9 mouse cellular contexts compared by ENCODE assay signal in the genomic region with DNA sequence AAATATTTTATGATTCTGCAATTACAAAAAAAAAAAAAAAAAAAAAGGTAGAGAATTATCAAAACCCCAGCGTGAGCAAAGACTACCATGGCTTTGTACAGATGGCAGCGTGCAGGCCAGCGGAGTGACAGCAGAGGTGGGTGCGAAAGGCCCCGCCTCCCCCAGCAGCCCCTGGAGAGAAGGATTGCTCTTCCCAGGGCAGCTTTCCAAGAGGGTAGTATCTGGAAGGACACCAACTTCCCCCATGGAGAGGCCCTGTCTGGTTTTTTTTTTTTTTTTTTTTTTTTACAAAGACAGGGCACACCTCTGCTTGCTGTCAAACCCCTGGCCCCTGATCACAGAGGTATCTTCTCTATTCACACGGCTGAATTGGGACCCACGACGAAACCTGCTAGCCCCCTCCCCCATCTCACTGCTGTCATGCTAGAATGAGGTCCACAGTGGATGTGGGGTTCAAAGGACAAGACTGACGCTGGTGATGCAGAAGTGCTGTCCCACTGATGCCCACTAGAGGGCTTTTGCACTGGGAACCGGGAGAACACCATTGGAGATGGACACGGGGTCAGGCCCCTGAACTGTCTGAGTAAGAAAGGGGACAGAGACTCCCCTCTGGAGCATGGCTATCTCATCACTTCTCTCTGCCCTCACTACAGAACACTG.
DNase-seq lines count a peak whose midpoint lies in the region; ATAC-seq and TF ChIP-seq lines count a peak whose summit lies in the region.
"Had no signal": no experiment of that assay in that cellular context is flagged by ENCODE, and none has a peak within 500 bp of the region (broad histone marks: within the 10 kb centered on the region; RNA-seq: fewer than 3 reads in every experiment).

No protein-coding gene starts in this region.

- H3K4me3 ChIP-seq in heart, embryonic 12.5 days = no peak overlapping the region
- H3K4me3 ChIP-seq in MEL (ENCODE audit: control insufficient read depth in 1 of 2, insufficient read depth in 1 of 2, low read depth in 2 of 2, low read length in 2 of 2) = no peak overlapping the region
- H3K4me3 ChIP-seq: limb, embryonic 12.5 days had no signal

- no peak for TF ChIP-seq EP300 in MEL (IDR thresholded peaks at IDR 0.05; ENCODE audit: low read depth in 1 of 2, low read length in 2 of 2)

- peak; percentile 70 to 87 for DNase-seq in heart, adult 18-20 months
- DNase-seq in MEL (ENCODE audit: low read depth, low spot score) = peak; percentile 12
- peak; percentile 91 to 92 for DNase-seq in cerebellum, postnatal 10 days
- peak; percentile 44 to 67 for DNase-seq in gastrocnemius, postnatal 4 days (ENCODE audit: low spot score in 2 of 2)
- peak; percentile 63 for DNase-seq in kidney, postnatal 14 days
- peak; percentile 39 to 68 for DNase-seq in lung, postnatal 4 days
- peak; percentile 13 to 57 for DNase-seq in spleen, postnatal 10 days (ENCODE audit: low spot score in 2 of 2)

- 42% methylated on average over 11 of the region's 11 CpGs for WGBS in heart, embryonic 12.5 days

- H3K27ac ChIP-seq in heart, embryonic 12.5 days (ENCODE audit: poor library complexity, severe bottlenecking) = no peak overlapping the region
- H3K27ac ChIP-seq in MEL (ENCODE audit: control insufficient read depth, low read depth, low read length) = no peak overlapping the region
- H3K27ac ChIP-seq: limb, embryonic 12.5 days had no signal

- peaks cover 17% of the 10 kb centered on the region; the same call in 1 of the 2 replicates for H3K27me3 ChIP-seq in heart, embryonic 12.5 days (replicated peaks)
- H3K27me3 ChIP-seq in MEL (ENCODE audit: control insufficient read depth in 1 of 2, insufficient read depth in 2 of 2, low read length in 2 of 2) = no peaks in the 10 kb centered on the region

- H3K79me2 ChIP-seq in MEL (ENCODE audit: control insufficient read depth, insufficient read depth, low read length, poor library complexity) = no peaks in the 10 kb centered on the region

- no peak for ATAC-seq in heart, embryonic 12.5 days (ENCODE audit: insufficient number of reproducible peaks, low FRiP score)

- H3K36me3 ChIP-seq in heart, embryonic 12.5 days = no peaks in the 10 kb centered on the region
- no peaks in the 10 kb centered on the region for H3K36me3 ChIP-seq in MEL (ENCODE audit: control insufficient read depth in 1 of 2, insufficient read depth in 2 of 2, low read length in 2 of 2)
- H3K36me3 ChIP-seq: limb, embryonic 12.5 days had no signal

- no peak overlapping the region for H3K9ac ChIP-seq in heart, embryonic 12.5 days
- H3K9ac ChIP-seq in MEL (ENCODE audit: control insufficient read depth, low read depth, low read length, poor library complexity, severe bottlenecking) = no peak overlapping the region
- H3K9ac ChIP-seq: limb, embryonic 12.5 days had no signal

- no peak for TF ChIP-seq POLR2A in MEL (IDR thresholded peaks at IDR 0.05; ENCODE audit: control insufficient read depth in 1 of 2, insufficient read depth in 1 of 2, low read depth in 1 of 2, low read length in 2 of 2, poor library complexity in 1 of 2)

- H3K4me2 ChIP-seq in heart, embryonic 12.5 days = no peak overlapping the region
- H3K4me2 ChIP-seq: limb, embryonic 12.5 days had no signal

- H3K4me1 ChIP-seq in heart, embryonic 12.5 days (replicated peaks) = 0 out of 2 replicates have a peak, but pooled peaks cover under 1% of the 10 kb centered on the region
- no peaks in the 10 kb centered on the region for H3K4me1 ChIP-seq in MEL (ENCODE audit: control insufficient read depth in 1 of 2, insufficient read depth in 2 of 2, low read length in 2 of 2)

- H3K9me3 ChIP-seq in heart, embryonic 12.5 days (replicated peaks) = no peaks in the 10 kb centered on the region
- H3K9me3 ChIP-seq in MEL (replicated peaks; ENCODE audit: insufficient read depth, low read length) = no peaks in the 10 kb centered on the region
- H3K9me3 ChIP-seq: limb, embryonic 12.5 days had no signal

- no peak for TF ChIP-seq RAD21 in MEL (IDR thresholded peaks at IDR 0.05; ENCODE audit: low read depth, low read length)

- peak; percentile 26 to 28 (median 27); a peak in 5 of 6 replicates for TF ChIP-seq CTCF in MEL (IDR thresholded peaks at IDR 0.05 in 2 of 3, conservative IDR thresholded peaks at IDR 0.05 in 1 of 3; ENCODE audit: control insufficient read depth in 1 of 3, insufficient read depth in 1 of 3, low read depth in 2 of 3, low read length in 3 of 3, poor library complexity in 1 of 3, severe bottlenecking in 1 of 3)

TF ChIP-seq in MEL, 35 proteins besides CTCF, POLR2A, EP300 and RAD21:
- TF ChIP-seq MYB (IDR thresholded peaks at IDR 0.05; ENCODE audit: low read depth, low read length) = no peak
- no peak for TF ChIP-seq ZC3H11A (IDR thresholded peaks at IDR 0.05; ENCODE audit: low read depth, low read length)
- no peak for TF ChIP-seq CHD1 (IDR thresholded peaks at IDR 0.05; ENCODE audit: low read depth, low read length)
- TF ChIP-seq NRF1 (IDR thresholded peaks at IDR 0.05; ENCODE audit: insufficient read depth, low read depth, low read length, poor library complexity, severe bottlenecking) = no peak
- TF ChIP-seq GABPA (IDR thresholded peaks at IDR 0.05; ENCODE audit: low read depth, low read length) = no peak
- no peak for TF ChIP-seq MYC (IDR thresholded peaks at IDR 0.05; ENCODE audit: low read depth, low read length)
- no peak for TF ChIP-seq MAX (IDR thresholded peaks at IDR 0.05; ENCODE audit: low read length)
- no peak for TF ChIP-seq POLR2AphosphoS2 (IDR thresholded peaks at IDR 0.05; ENCODE audit: low read length)
- no peak for TF ChIP-seq NELFE (IDR thresholded peaks at IDR 0.05; ENCODE audit: low read depth, low read length)

Comparison
In these comparisons a context has a peak if more than half of its experiments do, and no peak if none do; other contexts are left out.
1. DNase-seq: peak in every context shown above with its lines; median percentile 92 in cerebellum, postnatal 10 days; 78 in heart, adult 18-20 months; 63 in kidney, postnatal 14 days; 56 in gastrocnemius, postnatal 4 days; 54 in lung, postnatal 4 days; 35 in spleen, postnatal 10 days; 12 in MEL.